Mouse (Mus musculus) lung, adult 2 months (tissue): ENCODE results near the gene Ypel2. TPM values are rescaled to one million over a fixed set of nuclear protein-coding genes. Genes with fewer than 3 reads are reported as not detected.

Experiments
- DNase-seq: peaks from one replicate; pipeline ENCODE4 v3.0.0; 2022
- H3K4me1 ChIP-seq: fragments of 200-500 bp; 2 replicates; pipeline ENCODE4 v1.6.1; 2011; ENCODE audit warnings: low read length; ENCODE audit not compliant: control insufficient read depth, insufficient read depth
- H3K4me3 ChIP-seq: fragments of 200-500 bp; replicated peaks from 2 replicates; pipeline ENCODE3; 2011; ENCODE audit warnings: low read depth, mild to moderate bottlenecking, control low read depth, low read length; ENCODE audit errors: extremely low read depth
- CTCF ChIP-seq: fragments of 200-500 bp; IDR thresholded peaks from 2 replicates; pipeline ENCODE4 v1.5.1; 2011; ENCODE audit warnings: mild to moderate bottlenecking, low read length, control low read depth; ENCODE audit not compliant: insufficient read depth
- POLR2A ChIP-seq: fragments of 200-500 bp; IDR thresholded peaks from 2 replicates; pipeline ENCODE4 v1.6.1; 2011; ENCODE audit warnings: low read depth, mild to moderate bottlenecking, control low read depth, low read length, borderline replicate concordance; ENCODE audit errors: extremely low read depth
- WGBS: fragments of 180-500 bp; shearing (Covaris S2); methylation state at CpG from one replicate; pipeline ENCODE4 v1.1.7; 2018; 5-methylcytosine and 5-hydroxymethylcytosine counted together
- polyA plus RNA-seq: library from polyadenylated mRNA; depleted of rRNA; stranded (reverse); fragments of >200 nt; gene quantifications from 2 replicates; pipeline ENCODE4 v1.2.3, GENCODE M21; 2012

Gene Ypel2
- polyA plus RNA-seq, 1 experiment = 9.7 TPM

DNA sequence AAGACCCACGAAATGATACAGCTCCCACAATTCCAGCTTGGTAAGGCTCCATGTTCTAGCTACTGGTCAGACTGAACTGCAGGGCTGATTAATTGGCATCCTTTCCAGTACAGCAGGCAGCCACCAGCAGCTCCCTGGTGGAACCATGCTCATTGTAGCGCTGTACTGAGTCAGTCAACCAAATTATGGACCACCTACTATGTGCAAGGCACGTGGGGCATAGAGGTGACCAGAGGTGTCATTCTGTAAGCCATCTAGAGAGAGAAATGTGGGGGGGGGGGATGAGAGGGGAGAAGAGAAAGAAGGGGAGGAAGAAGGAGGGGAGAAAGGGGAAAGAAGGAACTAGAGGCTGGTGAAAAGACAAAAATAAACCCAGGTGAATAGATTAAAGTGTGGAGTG lies 68.9 kb downstream of the Ypel2 start:
- WGBS = 83% methylated on average over 3 of the region's 3 CpGs
- no peak for DNase-seq
- peaks cover 4% of the 10 kb centered on the region; the same call in 1 of the 2 replicates for H3K4me1 ChIP-seq
- no peak overlapping the region for H3K4me3 ChIP-seq
- TF ChIP-seq POLR2A (no peak), CTCF (no peak)

DNA sequence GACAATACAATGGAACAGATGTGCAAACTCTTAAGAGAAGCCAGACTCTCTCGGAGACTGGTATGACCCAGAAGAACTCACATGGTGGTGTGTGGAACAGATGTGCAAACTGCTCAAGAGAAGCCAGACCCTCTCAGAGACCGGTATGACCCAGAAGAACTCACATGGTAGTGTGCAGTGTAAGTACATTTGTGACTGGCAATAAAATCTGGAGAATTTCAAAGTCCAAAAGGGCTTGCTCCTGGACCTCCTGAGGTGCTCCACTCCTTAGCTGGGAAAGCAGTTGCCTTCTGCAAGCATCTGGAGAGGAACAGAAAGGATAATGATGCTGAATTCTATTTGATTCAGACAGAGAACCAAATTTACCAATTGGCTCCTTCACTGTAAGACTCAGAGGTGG lies 69.9 kb downstream of the Ypel2 start:
- TF ChIP-seq POLR2A (no peak), CTCF (no peak)
- no peak overlapping the region for H3K4me3 ChIP-seq
- DNase-seq = no peak
- WGBS = 76% methylated on average over 2 of the region's 2 CpGs
- H3K4me1 ChIP-seq = peaks cover 4% of the 10 kb centered on the region; the same call in 1 of the 2 replicates

DNA sequence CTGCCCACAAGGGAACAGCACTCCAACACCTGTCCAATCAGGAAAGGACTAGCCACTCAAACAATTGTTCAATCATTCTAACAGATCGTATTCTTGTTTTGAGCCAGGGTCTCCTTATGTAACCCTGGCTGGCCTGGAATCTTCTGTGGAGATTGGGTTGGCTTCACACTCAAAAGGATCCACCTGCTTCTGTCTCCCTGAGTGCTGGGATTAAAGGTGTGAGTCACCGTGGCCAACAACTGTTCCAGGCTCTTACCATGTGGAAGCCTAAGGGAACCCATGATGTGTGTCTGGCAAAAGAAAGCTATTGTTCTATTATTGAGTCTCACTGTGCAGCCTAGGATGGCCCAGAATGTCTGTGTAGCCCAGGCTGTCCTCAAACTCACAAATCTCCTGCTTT lies 71.5 kb downstream of the Ypel2 start:
- Histone ChIP-seq H3K4me1 (peaks cover 4% of the 10 kb centered on the region; the same call in 1 of the 2 replicates), H3K4me3 (no peak overlapping the region)
- no peak for DNase-seq
- TF ChIP-seq CTCF (no peak), POLR2A (no peak)
- 86% methylated on average over 2 of the region's 2 CpGs for WGBS

DNA sequence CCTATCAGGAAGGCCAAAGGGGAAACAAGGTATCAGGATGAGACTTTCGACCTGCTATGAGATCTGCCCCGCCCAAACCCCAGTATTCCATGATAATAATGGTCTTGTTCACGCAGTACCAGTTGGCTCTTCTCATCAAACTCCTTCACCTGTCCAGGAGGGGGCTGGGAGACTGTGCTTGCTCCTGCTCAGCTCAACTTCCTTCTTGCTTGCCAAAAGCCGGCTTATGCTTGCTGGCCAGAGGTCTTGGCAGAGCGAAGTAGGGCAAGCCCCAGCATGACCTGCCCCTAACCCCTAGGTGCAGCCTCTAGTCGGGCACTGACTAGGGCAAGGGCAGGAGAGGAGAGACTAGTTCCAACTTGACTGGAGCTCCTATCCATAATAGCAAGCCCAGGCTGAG lies 72.2 kb downstream of the Ypel2 start:
- 75% methylated on average over 6 of the region's 6 CpGs for WGBS
- Histone ChIP-seq H3K4me1 (peaks cover 4% of the 10 kb centered on the region; the same call in 1 of the 2 replicates), H3K4me3 (no peak overlapping the region)
- no peak for DNase-seq
- TF ChIP-seq POLR2A (no peak), CTCF (no peak)

DNA sequence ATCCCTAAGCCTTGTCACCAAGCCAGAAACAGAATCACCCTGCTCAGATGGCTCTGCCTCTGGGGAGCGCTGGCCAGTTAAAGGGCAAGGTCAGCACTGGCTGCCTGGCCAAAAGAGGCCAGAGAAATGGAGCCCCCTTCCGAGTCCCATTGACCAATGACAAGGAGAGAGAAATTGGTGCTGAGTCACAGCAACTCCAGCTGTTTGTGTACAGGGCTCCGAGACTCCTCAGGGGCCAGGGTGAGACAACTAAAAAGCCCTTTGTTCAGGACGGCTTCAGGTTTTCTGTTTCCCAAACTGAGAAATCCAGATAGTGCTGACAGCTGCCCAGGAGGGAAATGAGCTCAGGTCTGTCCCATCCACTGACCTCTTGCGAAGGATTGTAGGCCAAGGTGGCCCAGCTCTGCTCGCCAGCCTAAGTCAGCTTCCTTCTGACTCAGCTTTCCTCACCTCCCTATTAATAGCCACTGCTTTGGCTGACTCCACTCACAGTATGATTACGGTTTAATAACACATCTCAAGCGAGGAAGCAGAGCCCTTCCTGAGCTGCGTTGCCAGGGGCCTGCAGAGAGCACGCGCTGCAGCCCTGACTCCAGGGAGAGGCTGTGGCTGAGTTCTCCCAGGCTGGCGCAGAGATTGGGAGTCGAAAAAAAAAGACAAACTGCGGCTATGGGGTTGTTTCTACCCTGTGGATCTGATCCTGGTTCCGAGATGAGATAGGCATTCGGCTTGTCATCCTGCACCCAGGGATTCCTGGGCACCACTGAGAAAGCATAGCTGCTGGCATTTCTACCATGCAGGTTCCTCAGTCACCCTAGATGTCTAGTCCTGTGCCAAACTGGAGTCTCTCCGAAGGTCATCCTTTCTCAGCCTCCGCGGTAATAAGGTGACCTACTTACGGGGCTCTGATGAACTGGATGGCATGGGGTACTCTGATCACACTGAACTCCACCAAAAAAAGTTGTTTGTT lies 73.1 kb downstream of the Ypel2 start:
- TF ChIP-seq CTCF = no peak
- TF ChIP-seq POLR2A = no peak
- H3K4me3 ChIP-seq = no peak overlapping the region
- 39% methylated on average over 20 of the region's 20 CpGs for WGBS
- H3K4me1 ChIP-seq = peaks cover 4% of the 10 kb centered on the region; the same call in 1 of the 2 replicates
- DNase-seq = peak; percentile 25

DNA sequence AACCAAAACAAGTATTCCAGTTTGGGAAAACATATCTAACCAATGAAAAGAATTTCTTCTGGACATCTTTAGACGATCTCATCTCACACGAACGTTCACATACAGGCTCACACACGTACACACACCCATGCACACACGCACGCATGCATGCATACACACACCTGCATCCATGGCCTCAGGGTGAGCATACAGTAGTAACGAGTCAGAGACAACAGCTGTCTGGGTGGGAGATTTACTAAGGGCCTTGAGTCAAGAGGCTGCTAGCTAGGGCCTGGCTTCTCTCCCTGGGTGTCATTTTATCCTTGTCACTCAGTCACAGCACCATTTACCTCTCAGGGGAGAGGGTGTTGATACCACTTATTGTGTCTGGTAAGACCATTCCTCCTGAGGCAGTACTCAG lies 74.0 kb downstream of the Ypel2 start:
- WGBS = 96% methylated on average over 7 of the region's 7 CpGs
- no peak overlapping the region for H3K4me3 ChIP-seq
- peaks cover 4% of the 10 kb centered on the region; the same call in 1 of the 2 replicates for H3K4me1 ChIP-seq
- TF ChIP-seq CTCF = no peak
- no peak for TF ChIP-seq POLR2A
- DNase-seq = no peak

DNA sequence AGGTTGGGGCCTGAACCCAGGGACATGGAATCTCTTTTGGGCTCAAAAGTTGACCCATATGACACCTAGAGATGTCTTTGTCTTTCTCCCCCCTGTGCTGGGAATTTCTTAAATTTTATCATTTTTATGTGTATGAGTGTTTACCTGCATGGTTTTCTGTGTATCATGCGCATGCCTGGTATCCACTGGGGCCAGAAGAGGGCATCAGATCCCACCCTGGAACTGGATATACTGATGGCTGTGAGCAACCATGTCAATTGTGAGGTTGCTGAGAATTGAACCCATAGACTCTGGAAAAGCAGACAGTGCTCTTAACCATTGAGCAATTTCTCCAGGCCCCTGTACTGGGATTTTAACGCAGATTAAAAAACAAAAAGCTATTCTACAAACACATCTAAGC lies 76.0 kb downstream of the Ypel2 start:
- no peak for DNase-seq
- 98% methylated on average over 2 of the region's 2 CpGs for WGBS
- Histone ChIP-seq H3K4me3 (no peak overlapping the region), H3K4me1 (peaks cover 6% of the 10 kb centered on the region; the same call in 1 of the 2 replicates)
- TF ChIP-seq POLR2A = no peak
- no peak for TF ChIP-seq CTCF

DNA sequence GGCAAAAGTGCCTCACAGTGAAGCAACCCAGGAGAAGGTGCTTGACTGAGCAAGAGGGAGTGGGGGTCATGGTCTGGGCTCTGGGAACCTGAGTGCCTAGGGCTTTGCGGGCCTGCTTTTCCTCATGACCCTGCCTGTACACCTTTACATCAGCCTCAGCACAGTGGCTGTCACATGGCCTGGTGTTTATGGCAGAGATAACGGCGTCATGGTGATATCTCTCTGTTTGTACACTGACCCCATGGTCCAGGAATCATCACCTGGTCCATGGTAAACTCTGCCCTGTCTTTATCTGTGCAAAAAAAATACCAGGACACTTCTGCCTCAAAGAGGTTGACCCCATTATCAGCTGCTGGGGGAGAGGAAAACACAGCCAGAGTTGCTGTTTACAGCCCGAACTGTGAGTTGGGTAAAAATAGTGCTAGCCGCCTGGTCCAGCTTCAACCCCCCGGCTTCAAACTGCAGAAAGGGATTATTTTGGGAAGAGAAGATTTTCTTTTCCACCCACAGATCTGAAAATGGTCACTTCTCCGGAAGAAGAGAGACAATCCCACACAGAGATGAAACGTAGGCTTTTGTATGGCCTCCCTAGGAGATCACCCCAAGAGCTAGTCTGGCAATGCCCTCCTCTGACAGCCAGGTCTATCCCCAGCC lies 76.8 kb downstream of the Ypel2 start:
- H3K4me3 ChIP-seq = no peak overlapping the region
- DNase-seq = no peak
- WGBS = 78% methylated on average over 8 of the region's 8 CpGs
- no peak for TF ChIP-seq POLR2A
- TF ChIP-seq CTCF = no peak
- peaks cover 6% of the 10 kb centered on the region; the same call in 1 of the 2 replicates for H3K4me1 ChIP-seq

DNA sequence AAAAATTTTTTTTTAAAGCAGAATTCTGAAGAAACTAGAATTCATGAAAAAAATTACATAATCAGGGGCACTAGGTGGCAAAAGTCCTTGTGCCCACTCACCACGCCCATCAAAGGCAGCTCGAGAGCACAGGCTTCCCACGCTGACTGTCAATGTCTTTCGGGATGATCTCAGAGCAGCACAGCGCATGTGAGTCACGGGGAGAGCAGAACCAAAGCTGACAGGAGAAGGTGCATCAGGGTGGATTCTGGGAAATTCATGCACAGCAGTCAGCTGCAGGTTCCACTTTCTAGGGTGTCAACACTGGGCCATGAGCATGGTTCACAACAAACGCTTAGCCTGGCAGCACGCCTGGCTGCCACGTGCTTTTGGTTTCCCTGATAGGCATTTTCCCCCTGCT lies 79.2 kb downstream of the Ypel2 start:
- 0 out of 2 replicates have a peak, but pooled peaks cover 2% of the 10 kb centered on the region for H3K4me1 ChIP-seq
- H3K4me3 ChIP-seq = no peak overlapping the region
- TF ChIP-seq POLR2A = no peak
- TF ChIP-seq CTCF = no peak
- DNase-seq = no peak
- 74% methylated on average over 9 of the region's 9 CpGs for WGBS

DNA sequence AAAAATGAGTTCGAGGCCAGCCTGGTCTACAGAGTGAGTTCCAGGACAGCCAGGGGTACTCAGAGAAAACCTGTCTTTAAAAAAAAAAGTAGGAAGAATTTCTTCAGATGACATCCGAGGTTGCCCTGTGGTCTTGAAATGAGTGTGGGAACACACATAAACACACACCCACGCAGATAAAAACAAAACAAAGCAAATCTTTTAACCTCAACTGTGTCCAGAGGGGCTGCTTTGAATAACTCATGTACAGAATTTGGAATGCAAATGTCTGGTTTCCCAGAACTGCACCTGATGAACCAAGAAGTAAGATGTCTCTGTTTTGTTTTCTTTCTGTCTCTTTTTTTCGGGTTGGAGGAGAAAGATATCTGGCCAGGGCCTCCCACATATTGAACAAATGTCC lies 83.3 kb downstream of the Ypel2 start:
- 0 out of 2 replicates have a peak, but pooled peaks cover 2% of the 10 kb centered on the region for H3K4me1 ChIP-seq
- DNase-seq = no peak
- H3K4me3 ChIP-seq = no peak overlapping the region
- 77% methylated on average over 4 of the region's 4 CpGs for WGBS
- TF ChIP-seq POLR2A (no peak), CTCF (no peak)

DNA sequence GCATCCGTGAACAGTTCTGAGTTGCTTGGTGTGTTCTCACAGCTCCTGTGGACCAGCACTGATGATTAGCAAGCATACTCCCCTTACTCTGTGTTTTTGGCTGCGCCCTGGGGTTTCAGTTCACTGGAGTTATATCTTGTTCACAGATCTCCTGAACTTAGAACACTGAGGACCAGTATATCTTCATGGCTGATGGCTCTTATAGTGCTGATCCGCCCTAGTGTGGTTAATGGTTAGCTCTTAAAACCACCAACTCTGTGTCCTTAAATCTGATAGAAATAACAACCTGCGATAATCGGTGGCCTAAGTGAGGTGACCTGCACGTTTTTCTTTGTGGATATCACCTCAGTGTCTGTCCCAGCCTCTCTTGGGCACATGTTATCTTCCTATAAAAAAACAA lies 84.5 kb downstream of the Ypel2 start:
- WGBS = 74% methylated on average over 6 of the region's 6 CpGs

More for the DNA sequence above, 84.5 kb downstream of the Ypel2 start:
- TF ChIP-seq POLR2A (no peak), CTCF (no peak)
- Histone ChIP-seq H3K4me1 (no peaks in the 10 kb centered on the region), H3K4me3 (no peak overlapping the region)
- DNase-seq = no peak
